ENCODE assay signal across 12 mouse cellular contexts in the genomic region with DNA sequence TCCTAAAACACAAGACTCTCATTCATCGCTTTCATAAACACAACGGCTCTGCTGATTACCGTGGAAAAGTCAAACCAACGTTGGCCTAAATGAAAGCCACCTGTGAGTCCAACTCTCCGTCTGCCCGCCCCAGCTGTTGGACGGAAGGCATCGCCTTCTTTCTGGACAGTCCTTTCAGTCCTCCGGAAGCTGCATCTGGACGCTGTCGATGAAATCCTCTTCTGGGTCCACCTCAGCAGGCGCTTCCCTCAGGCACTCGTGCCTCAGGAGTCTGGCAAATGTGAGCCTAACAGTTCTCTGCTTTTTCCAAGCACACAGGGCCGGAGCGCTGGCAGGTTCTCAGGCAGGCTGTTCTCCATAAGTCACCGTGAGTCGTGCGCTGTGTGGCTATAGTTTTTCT. TPM values are rescaled to one million over a fixed set of nuclear protein-coding genes. Genes with fewer than 3 reads are reported as not detected.
DNase-seq lines count a peak whose midpoint lies in the region; ATAC-seq and TF ChIP-seq lines count a peak whose summit lies in the region.
"Had no signal": no experiment of that assay in that cellular context is flagged by ENCODE, and none has a peak within 500 bp of the region (broad histone marks: within the 10 kb centered on the region; RNA-seq: fewer than 3 reads in every experiment).

No protein-coding gene starts in this region.

- no peak overlapping the region for H3K9ac ChIP-seq in forebrain, postnatal 0 days
- no peak overlapping the region for H3K9ac ChIP-seq in embryonic facial prominence, embryonic 15.5 days
- no peak overlapping the region for H3K9ac ChIP-seq in stomach, embryonic 14.5 days (replicated peaks; ENCODE audit: low read depth, low read length)
- H3K9ac ChIP-seq: midbrain, embryonic 13.5 days had no signal

- H3K4me2 ChIP-seq in forebrain, postnatal 0 days (ENCODE audit: low read depth) = no peak overlapping the region
- peak overlapping the region; percentile 35 for H3K4me2 ChIP-seq in embryonic facial prominence, embryonic 15.5 days (replicated peaks)
- peak overlapping the region; percentile 23; the same call in 1 of the 2 replicates for H3K4me2 ChIP-seq in stomach, embryonic 14.5 days (replicated peaks; ENCODE audit: low read depth, low read length)
- H3K4me2 ChIP-seq: midbrain, embryonic 13.5 days had no signal

- peak overlapping the region; percentile 3; the same call in 1 of the 2 replicates for H3K27ac ChIP-seq in forebrain, embryonic 10.5 days
- no peak overlapping the region for H3K27ac ChIP-seq in forebrain, postnatal 0 days (ENCODE audit: low read depth, low read length)
- H3K27ac ChIP-seq in embryonic facial prominence, embryonic 15.5 days (replicated peaks) = peak overlapping the region; percentile 55
- H3K27ac ChIP-seq in stomach, embryonic 14.5 days (ENCODE audit: low read length) = no peak overlapping the region
- H3K27ac ChIP-seq: midbrain, embryonic 13.5 days had no signal

- H3K27me3 ChIP-seq in forebrain, embryonic 10.5 days (ENCODE audit: poor library complexity, severe bottlenecking) = no peaks in the 10 kb centered on the region
- no peaks in the 10 kb centered on the region for H3K27me3 ChIP-seq in forebrain, postnatal 0 days (ENCODE audit: insufficient read depth, low read length)
- no peaks in the 10 kb centered on the region for H3K27me3 ChIP-seq in embryonic facial prominence, embryonic 15.5 days
- H3K27me3 ChIP-seq in stomach, embryonic 14.5 days (ENCODE audit: control insufficient read depth, insufficient read depth, low read length) = no peaks in the 10 kb centered on the region
- H3K27me3 ChIP-seq: midbrain, embryonic 13.5 days had no signal

- H3K4me3 ChIP-seq in forebrain, embryonic 10.5 days = no peak overlapping the region
- H3K4me3 ChIP-seq in forebrain, postnatal 0 days (ENCODE audit: low read depth, low read length) = no peak overlapping the region
- peak overlapping the region; percentile 29 for H3K4me3 ChIP-seq in embryonic facial prominence, embryonic 15.5 days (replicated peaks)
- no peak overlapping the region for H3K4me3 ChIP-seq in stomach, embryonic 14.5 days (ENCODE audit: low read depth, low read length)
- H3K4me3 ChIP-seq: midbrain, embryonic 13.5 days had no signal

- intact Hi-C loops in left cerebral cortex, postnatal 4 days (cut with DNase I) = no loop called here

- peaks cover 2% of the 10 kb centered on the region for H3K4me1 ChIP-seq in forebrain, embryonic 10.5 days
- peaks cover 3% of the 10 kb centered on the region; the same call in 1 of the 2 replicates for H3K4me1 ChIP-seq in forebrain, postnatal 0 days (ENCODE audit: insufficient read depth)
- H3K4me1 ChIP-seq in embryonic facial prominence, embryonic 15.5 days = peaks cover 8% of the 10 kb centered on the region; the same call in 1 of the 2 replicates
- no peaks in the 10 kb centered on the region for H3K4me1 ChIP-seq in stomach, embryonic 14.5 days (ENCODE audit: control insufficient read depth, insufficient read depth, low read length)

- DNase-seq in forebrain, embryonic 10.5 days (ENCODE audit: extremely low spot score, low spot score) = peak; percentile 37
- DNase-seq in forebrain, postnatal 0 days = no peak
- DNase-seq in left cerebral cortex, postnatal 4 days = peak; percentile 12
- no peak for DNase-seq in left cerebral cortex, adult 18-20 months (ENCODE audit: low spot score in 2 of 2)
- DNase-seq in urinary bladder, postnatal 14 days (ENCODE audit: low spot score) = no peak
- no peak for DNase-seq in cerebellum, adult 11-12 months
- DNase-seq: adrenal gland, adult 2 months; kidney, adult 11 months; lung, adult 18-20 months had no signal

- no peak for ATAC-seq in forebrain, postnatal 0 days
- no peak; the same call in 1 of the 2 replicates for ATAC-seq in embryonic facial prominence, embryonic 15.5 days (ENCODE audit: insufficient number of reproducible peaks, low FRiP score, low TSS enrichment, low read depth)
- no peak for ATAC-seq in stomach, embryonic 14.5 days (ENCODE audit: insufficient number of reproducible peaks, insufficient read depth, low FRiP score, low read depth)
- ATAC-seq: midbrain, embryonic 13.5 days had no signal

- H3K36me3 ChIP-seq in forebrain, embryonic 10.5 days (replicated peaks) = no peaks in the 10 kb centered on the region
- peaks cover 20% of the 10 kb centered on the region for H3K36me3 ChIP-seq in forebrain, postnatal 0 days (ENCODE audit: insufficient read depth)
- no peaks in the 10 kb centered on the region for H3K36me3 ChIP-seq in embryonic facial prominence, embryonic 15.5 days
- no peaks in the 10 kb centered on the region for H3K36me3 ChIP-seq in stomach, embryonic 14.5 days (ENCODE audit: control insufficient read depth, insufficient read depth, low read length)

- 67% methylated on average over 18 of the region's 18 CpGs for WGBS in forebrain, embryonic 10.5 days
- 79% methylated on average over 18 of the region's 18 CpGs for WGBS in forebrain, postnatal 0 days
- 28% methylated on average over 18 of the region's 18 CpGs for WGBS in embryonic facial prominence, embryonic 15.5 days
- WGBS in stomach, embryonic 14.5 days = 56% methylated on average over 18 of the region's 18 CpGs

- no peaks in the 10 kb centered on the region for H3K9me3 ChIP-seq in forebrain, embryonic 10.5 days
- no peaks in the 10 kb centered on the region for H3K9me3 ChIP-seq in forebrain, postnatal 0 days (ENCODE audit: low read length)
- H3K9me3 ChIP-seq in embryonic facial prominence, embryonic 15.5 days (replicated peaks) = no peaks in the 10 kb centered on the region
- H3K9me3 ChIP-seq in stomach, embryonic 14.5 days (ENCODE audit: control insufficient read depth, low read depth, low read length) = no peaks in the 10 kb centered on the region
- H3K9me3 ChIP-seq: midbrain, embryonic 13.5 days had no signal

- TF ChIP-seq CTCF in forebrain, postnatal 0 days (IDR thresholded peaks at IDR 0.05; ENCODE audit: low read depth) = no peak

RNA-seq across cellular contexts. Expression of a gene that starts 29.4 kb away (rescaled TPM):
- 1.6 and 2.2 TPM in 2 replicates for polyA plus RNA-seq in forebrain, embryonic 10.5 days (2016; fragmentation: Nextera tagmentation; extraction: Ambion mirVana)
- total RNA-seq in forebrain, postnatal 0 days (2014; rRNA removed) = 12.5 and 20.0 TPM in 2 replicates
- 6.2 and 12.5 TPM in 2 replicates for polyA plus RNA-seq in forebrain, postnatal 0 days (2015; fragmentation: Nextera tagmentation; extraction: Ambion mirVana)
- total RNA-seq in left cerebral cortex, postnatal 4 days (2021) = 10 to 100 TPM; 22.9 to 23.6 TPM
- 10 to 100 TPM; 37.6 to 39.4 TPM for total RNA-seq in left cerebral cortex, adult 18-20 months (2021)
- polyA plus RNA-seq in embryonic facial prominence, embryonic 15.5 days (2015; fragmentation: Nextera tagmentation; extraction: Ambion mirVana) = 7.2 and 8.8 TPM in 2 replicates
- polyA plus RNA-seq in stomach, embryonic 14.5 days (2014; fragmentation: Nextera tagmentation; extraction: Ambion mirVana) = 3.9 and 4.3 TPM in 2 replicates

RNA-seq across cellular contexts. Expression of a gene that starts 44.5 kb away (rescaled TPM):
- 13.3 and 14.0 TPM in 2 replicates for polyA plus RNA-seq in forebrain, embryonic 10.5 days (2016; fragmentation: Nextera tagmentation; extraction: Ambion mirVana)
- 9.5 and 10.6 TPM in 2 replicates for total RNA-seq in forebrain, postnatal 0 days (2014; rRNA removed)
- polyA plus RNA-seq in forebrain, postnatal 0 days (2015; fragmentation: Nextera tagmentation; extraction: Ambion mirVana) = 29.3 and 30.3 TPM in 2 replicates
- total RNA-seq in left cerebral cortex, postnatal 4 days (2021) = 10 to 100 TPM; 22.9 to 25.1 TPM
- total RNA-seq in left cerebral cortex, adult 18-20 months (2021) = 10 to 100 TPM; 25.6 to 28.3 TPM
- polyA plus RNA-seq in embryonic facial prominence, embryonic 15.5 days (2015; fragmentation: Nextera tagmentation; extraction: Ambion mirVana) = 23.3 and 26.6 TPM in 2 replicates
- polyA plus RNA-seq in stomach, embryonic 14.5 days (2014; fragmentation: Nextera tagmentation; extraction: Ambion mirVana) = 28.1 and 29.6 TPM in 2 replicates

RNA-seq across cellular contexts. Expression of a gene that starts 44.6 kb away (rescaled TPM):
- 12.8 and 13.8 TPM in 2 replicates for polyA plus RNA-seq in forebrain, embryonic 10.5 days (2016; fragmentation: Nextera tagmentation; extraction: Ambion mirVana)
- 5.1 and 6.8 TPM in 2 replicates for total RNA-seq in forebrain, postnatal 0 days (2014; rRNA removed)
- 4.5 and 5.3 TPM in 2 replicates for polyA plus RNA-seq in forebrain, postnatal 0 days (2015; fragmentation: Nextera tagmentation; extraction: Ambion mirVana)
- total RNA-seq in left cerebral cortex, postnatal 4 days (2021) = 1 to 10 TPM; 3.4 to 4.1 TPM
- total RNA-seq in left cerebral cortex, adult 18-20 months (2021) = 10 to 100 TPM; 24.8 to 25.7 TPM
- polyA plus RNA-seq in embryonic facial prominence, embryonic 15.5 days (2015; fragmentation: Nextera tagmentation; extraction: Ambion mirVana) = 14.1 and 14.7 TPM in 2 replicates
- 10.6 and 11.7 TPM in 2 replicates for polyA plus RNA-seq in stomach, embryonic 14.5 days (2014; fragmentation: Nextera tagmentation; extraction: Ambion mirVana)

Comparison
In these comparisons a context has a peak if more than half of its experiments do, and no peak if none do; other contexts are left out.
1. DNase-seq: peak in forebrain, embryonic 10.5 days (single experiment) and left cerebral cortex, postnatal 4 days (single experiment); none in forebrain, postnatal 0 days (single experiment), left cerebral cortex, adult 18-20 months (0 of 2), urinary bladder, postnatal 14 days (single experiment) and cerebellum, adult 11-12 months (single experiment).
2. H3K27ac ChIP-seq: peak in forebrain, embryonic 10.5 days (single experiment) and embryonic facial prominence, embryonic 15.5 days (single experiment); none in forebrain, postnatal 0 days (single experiment) and stomach, embryonic 14.5 days (single experiment).